Mouse (Mus musculus) embryonic fibroblast, embryonic 13.5 days (primary cell): ENCODE measurements around the gene Gcfc2.

Experiments used
- CTCF ChIP-seq: IDR thresholded peaks from 2 replicates; pipeline ENCODE4 v1.5.1; 2011; ENCODE audit warnings: mild to moderate bottlenecking, control low read depth, low read length, moderate library complexity, borderline replicate concordance; ENCODE audit not compliant: insufficient read depth
- POLR2A ChIP-seq: IDR thresholded peaks from 2 replicates; pipeline ENCODE4 v1.6.1; 2011; ENCODE audit warnings: low read depth, mild to moderate bottlenecking, control low read depth, low read length, moderate library complexity

DNA sequence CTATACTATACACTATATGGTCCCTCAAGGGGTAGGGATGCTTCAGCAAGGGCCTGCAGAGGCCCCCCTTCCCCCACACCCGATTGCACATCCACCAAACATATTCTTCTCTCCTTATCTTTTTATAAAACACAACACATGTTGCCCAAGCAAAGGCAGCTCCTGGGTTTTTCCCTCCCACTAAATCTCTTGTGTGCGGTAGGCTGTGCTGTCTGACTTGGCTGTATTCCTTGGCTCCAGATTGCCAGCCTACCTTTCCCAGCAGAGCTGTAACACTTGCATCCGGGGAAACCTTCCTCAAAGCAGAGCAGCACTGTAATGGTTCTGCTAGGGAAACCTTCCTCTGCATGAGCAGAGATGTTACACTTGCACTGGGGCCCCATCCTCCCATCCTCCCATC lies 11.3 kb upstream of the Gcfc2 start:
- no peak for TF ChIP-seq CTCF
- no peak for TF ChIP-seq POLR2A
